ENCODE assay signal across 9 mouse cellular contexts in the genomic region with DNA sequence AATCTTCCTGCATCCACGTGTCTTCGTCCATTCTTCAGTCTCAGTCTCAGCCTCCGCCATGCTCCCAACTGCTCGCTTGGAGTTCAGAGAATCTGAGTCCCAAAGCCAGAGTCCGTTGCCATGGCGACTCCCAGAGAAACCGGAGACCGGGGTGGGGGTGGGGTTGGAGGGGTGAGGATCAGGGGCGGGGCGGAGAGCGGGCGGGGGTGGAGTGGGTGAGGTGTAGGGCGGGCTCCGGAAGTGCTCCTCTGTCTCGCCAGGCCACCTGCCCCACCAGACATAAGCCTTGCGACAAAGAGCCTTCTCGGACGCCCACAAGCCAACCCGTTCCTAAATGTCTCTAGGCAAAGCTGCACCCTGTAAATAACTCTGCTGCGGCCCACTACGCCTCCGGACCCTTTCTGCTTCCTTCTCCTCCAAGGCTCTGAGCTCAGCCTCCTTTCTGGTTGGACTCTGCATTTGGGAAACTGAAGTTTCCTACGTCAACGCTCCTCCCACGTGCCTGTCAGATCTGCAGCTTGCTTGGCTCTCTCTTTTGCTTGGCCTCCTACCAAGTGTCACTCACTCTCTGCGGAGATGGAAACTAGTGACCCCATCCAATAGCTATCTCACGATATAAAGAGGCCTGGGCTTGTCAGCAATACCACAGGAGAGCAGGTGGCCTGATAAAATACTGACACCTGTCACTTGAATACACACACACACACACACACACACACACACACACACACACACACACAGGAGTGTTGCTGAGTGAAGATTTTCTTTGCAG. TPM values are rescaled to one million over a fixed set of nuclear protein-coding genes. Genes with fewer than 3 reads are reported as not detected.
A peak's percentile ranks its signal among the peaks of the same experiment; 100 is the strongest.
DNase-seq lines count a peak whose midpoint lies in the region; ATAC-seq lines count a peak whose summit lies in the region.
"Had no signal": no experiment of that assay in that cellular context is flagged by ENCODE, and none has a peak within 500 bp of the region (broad histone marks: within the 10 kb centered on the region; RNA-seq: fewer than 3 reads in every experiment).

Gene 4921504E06Rik, minus strand, starts transcription at position 94 of the 772 bp plus-strand sequence.

- H3K9ac ChIP-seq in forebrain, embryonic 16.5 days (replicated peaks; ENCODE audit: low read depth, low read length), result peak within 1 kb of the TSS; percentile 33
- H3K9ac ChIP-seq in liver, embryonic 16.5 days (ENCODE audit: low read depth, low read length), result 0 out of 2 replicates have a peak within 1 kb of the TSS, but pooled peaks have one; percentile 12
- no peak within 1 kb of the TSS for H3K9ac ChIP-seq in neural tube, embryonic 12.5 days
- peak within 1 kb of the TSS; percentile 61 for H3K9ac ChIP-seq in stomach, embryonic 16.5 days (ENCODE audit: low read length)

- intact Hi-C loops in heart, postnatal 25 days (cut with DNase I), result loop anchor here (5.0 kb wide), 1 partner anchor 103 kb away; the partner anchor contains the start of gene Otud1

- H3K27me3 ChIP-seq in forebrain, embryonic 16.5 days (replicated peaks; ENCODE audit: control insufficient read depth, insufficient read depth, low read length), result no peaks in the 10 kb centered on the region
- H3K27me3 ChIP-seq in liver, embryonic 16.5 days (ENCODE audit: control insufficient read depth, insufficient read depth, low read depth, low read length), result no peaks in the 10 kb centered on the region
- H3K27me3 ChIP-seq in neural tube, embryonic 12.5 days (replicated peaks), result peaks cover 12% of the 10 kb centered on the region
- H3K27me3 ChIP-seq in stomach, embryonic 16.5 days (ENCODE audit: control insufficient read depth, insufficient read depth, low read length), result no peaks in the 10 kb centered on the region
- H3K27me3 ChIP-seq: Patski had no signal

- under 1% methylated on average over 27 of the region's 27 CpGs for WGBS in forebrain, embryonic 16.5 days
- WGBS in liver, embryonic 16.5 days (ENCODE audit: insufficient replicate concordance), result 2% methylated on average over 26 of the region's 27 CpGs
- WGBS in neural tube, embryonic 12.5 days, result under 1% methylated on average over 27 of the region's 27 CpGs
- under 1% methylated on average over 26 of the region's 27 CpGs for WGBS in stomach, embryonic 16.5 days

- peak within 1 kb of the TSS; percentile 59 for H3K4me2 ChIP-seq in forebrain, embryonic 16.5 days (ENCODE audit: low read length)
- H3K4me2 ChIP-seq in liver, embryonic 16.5 days (ENCODE audit: low read depth, low read length), result peak within 1 kb of the TSS; percentile 56
- H3K4me2 ChIP-seq in neural tube, embryonic 12.5 days (replicated peaks), result peak within 1 kb of the TSS; percentile 71
- peak within 1 kb of the TSS; percentile 73 for H3K4me2 ChIP-seq in stomach, embryonic 16.5 days (ENCODE audit: low read depth, low read length)

- H3K27ac ChIP-seq in forebrain, embryonic 16.5 days (ENCODE audit: low read length), result peak within 1 kb of the TSS; percentile 74
- no peak within 1 kb of the TSS for H3K27ac ChIP-seq in liver, embryonic 16.5 days (ENCODE audit: low read length)
- no peak within 1 kb of the TSS for H3K27ac ChIP-seq in neural tube, embryonic 12.5 days
- peak within 1 kb of the TSS; percentile 64; the same call in 1 of the 2 replicates for H3K27ac ChIP-seq in stomach, embryonic 16.5 days (ENCODE audit: low read length)

- no peaks in the 10 kb centered on the region for H3K36me3 ChIP-seq in forebrain, embryonic 16.5 days (ENCODE audit: control insufficient read depth, insufficient read depth)
- no peaks in the 10 kb centered on the region for H3K36me3 ChIP-seq in liver, embryonic 16.5 days (ENCODE audit: control insufficient read depth, insufficient read depth)
- no peaks in the 10 kb centered on the region for H3K36me3 ChIP-seq in neural tube, embryonic 12.5 days
- no peaks in the 10 kb centered on the region for H3K36me3 ChIP-seq in stomach, embryonic 16.5 days (ENCODE audit: control insufficient read depth, insufficient read depth, low read length)

- peak within 1 kb of the TSS; percentile 42 for H3K4me3 ChIP-seq in forebrain, embryonic 16.5 days (replicated peaks; ENCODE audit: low read length)
- peak within 1 kb of the TSS; percentile 36 for H3K4me3 ChIP-seq in liver, embryonic 16.5 days (ENCODE audit: low read depth, low read length)
- peak within 1 kb of the TSS; percentile 41 for H3K4me3 ChIP-seq in neural tube, embryonic 12.5 days
- peak within 1 kb of the TSS; percentile 49 for H3K4me3 ChIP-seq in stomach, embryonic 16.5 days (replicated peaks; ENCODE audit: low read length)

- peak; percentile 82 for ATAC-seq in CD4-positive, CD25-positive, alpha-beta regulatory T cell, adult 4 months
- peak; percentile 61 for ATAC-seq in cerebellum, adult (ENCODE audit: insufficient number of reproducible peaks, low FRiP score, low TSS enrichment)
- ATAC-seq in forebrain, embryonic 16.5 days, result peak; percentile 94
- peak; percentile 54 for ATAC-seq in liver, embryonic 16.5 days (ENCODE audit: low read depth)
- ATAC-seq in neural tube, embryonic 12.5 days (ENCODE audit: low FRiP score, low read depth), result peak; percentile 90
- ATAC-seq in stomach, embryonic 16.5 days (ENCODE audit: insufficient read depth, low FRiP score), result peak; percentile 85
- ATAC-seq: Patski had no signal

- peaks cover 12% of the 10 kb centered on the region for H3K4me1 ChIP-seq in forebrain, embryonic 16.5 days (replicated peaks; ENCODE audit: control insufficient read depth, insufficient read depth, low read length)
- no peaks in the 10 kb centered on the region; the same call in 1 of the 2 replicates for H3K4me1 ChIP-seq in liver, embryonic 16.5 days (ENCODE audit: control insufficient read depth, low read depth, low read length)
- H3K4me1 ChIP-seq in neural tube, embryonic 12.5 days, result peaks cover 8% of the 10 kb centered on the region
- H3K4me1 ChIP-seq in stomach, embryonic 16.5 days (ENCODE audit: control insufficient read depth, insufficient read depth, low read length), result peaks cover 5% of the 10 kb centered on the region

- H3K9me3 ChIP-seq in forebrain, embryonic 16.5 days (ENCODE audit: control insufficient read depth, low read length), result no peaks in the 10 kb centered on the region
- H3K9me3 ChIP-seq in liver, embryonic 16.5 days (replicated peaks; ENCODE audit: control insufficient read depth, low read length), result no peaks in the 10 kb centered on the region
- no peaks in the 10 kb centered on the region for H3K9me3 ChIP-seq in neural tube, embryonic 12.5 days
- H3K9me3 ChIP-seq in stomach, embryonic 16.5 days (replicated peaks; ENCODE audit: control insufficient read depth, low read length), result no peaks in the 10 kb centered on the region

- DNase-seq in heart, postnatal 25 days (ENCODE audit: low spot score), result peak; percentile 55
- peak; percentile 85 for DNase-seq in layer of hippocampus, adult 11-12 months (ENCODE audit: low spot score)

RNA-seq across cellular contexts. Expression of gene 4921504E06Rik, which starts in this region (rescaled TPM):
- not detected for polyA plus RNA-seq in CD4-positive, CD25-positive, alpha-beta regulatory T cell, adult 4 months (2017; shearing (Covaris generic))
- not detected in 2 replicates for polyA plus RNA-seq in forebrain, embryonic 16.5 days (2015; fragmentation: Nextera tagmentation; extraction: Ambion mirVana)
- total RNA-seq in heart, postnatal 25 days (2021), result not detected
- not detected in 2 replicates for polyA plus RNA-seq in liver, embryonic 16.5 days (2015; fragmentation: Nextera tagmentation; extraction: Ambion mirVana)
- not detected in 2 replicates for polyA plus RNA-seq in neural tube, embryonic 12.5 days (2016; fragmentation: Nextera tagmentation; extraction: Ambion mirVana)
- 0.15 TPM in 1 of 2 replicates, not detected in the other for polyA plus RNA-seq in stomach, embryonic 16.5 days (2015; fragmentation: Nextera tagmentation; extraction: Ambion mirVana)
- polyA plus RNA-seq: Patski had no signal

Comparison
In these comparisons a context has a peak if more than half of its experiments do, and no peak if none do; other contexts are left out.
1. Peak in ATAC-seq in CD4-positive, CD25-positive, alpha-beta regulatory T cell, adult 4 months; RNA of the gene not detected or under 1 TPM.
2. Peak in ATAC-seq, H3K4me3 ChIP-seq, H3K27ac ChIP-seq, H3K9ac ChIP-seq and H3K4me2 ChIP-seq in forebrain, embryonic 16.5 days; RNA of the gene not detected or under 1 TPM.
3. Peak in DNase-seq in heart, postnatal 25 days; RNA of the gene not detected or under 1 TPM.
4. Peak in ATAC-seq, H3K4me3 ChIP-seq, H3K9ac ChIP-seq and H3K4me2 ChIP-seq in liver, embryonic 16.5 days; RNA of the gene not detected or under 1 TPM.
5. Peak in ATAC-seq, H3K4me3 ChIP-seq and H3K4me2 ChIP-seq in neural tube, embryonic 12.5 days; RNA of the gene not detected or under 1 TPM.
6. Peak in ATAC-seq, H3K4me3 ChIP-seq, H3K27ac ChIP-seq, H3K9ac ChIP-seq and H3K4me2 ChIP-seq in stomach, embryonic 16.5 days; RNA of the gene not detected or under 1 TPM.